Mouse (Mus musculus) midbrain, embryonic 12.5 days (tissue): ENCODE measurements around the gene Sycp1. TPM values are rescaled to one million over a fixed set of nuclear protein-coding genes. Genes with fewer than 3 reads are reported as not detected.

Source experiments
- ATAC-seq: fragments of 200-750 bp; cut with Nextera tagmentation; 2 replicates; pipeline ENCODE4 v1.8.0; 2017; ENCODE audit warnings: low read depth, moderate TSS enrichment, moderate library complexity; ENCODE audit not compliant: low FRiP score
- H3K27ac ChIP-seq: fragments of 300-500 bp; sonication (generic); replicated peaks from 2 replicates; pipeline ENCODE4 v1.5.1; 2016; ENCODE audit warnings: mild to moderate bottlenecking
- H3K27me3 ChIP-seq: fragments of 300-500 bp; sonication (generic); 2 replicates; pipeline ENCODE4 v1.6.1; 2016; ENCODE audit warnings: mild to moderate bottlenecking
- H3K36me3 ChIP-seq: fragments of 300-500 bp; sonication (generic); 2 replicates; pipeline ENCODE4 v1.6.1; 2016
- H3K4me1 ChIP-seq: fragments of 300-500 bp; sonication (generic); 2 replicates; pipeline ENCODE4 v1.6.1; 2016
- H3K4me2 ChIP-seq: fragments of 300-500 bp; sonication (generic); replicated peaks from 2 replicates; pipeline ENCODE4 v1.6.1; 2016; ENCODE audit warnings: mild to moderate bottlenecking, moderate library complexity
- H3K4me3 ChIP-seq: fragments of 300-500 bp; sonication (generic); 2 replicates; pipeline ENCODE4 v1.5.1; 2016; ENCODE audit warnings: mild to moderate bottlenecking
- H3K9ac ChIP-seq: fragments of 300-500 bp; sonication (generic); replicated peaks from 2 replicates; pipeline ENCODE4 v1.6.1; 2016; ENCODE audit warnings: mild to moderate bottlenecking, moderate library complexity
- H3K9me3 ChIP-seq: fragments of 300-500 bp; sonication (generic); 2 replicates; pipeline ENCODE4 v1.6.1; 2016; ENCODE audit warnings: mild to moderate bottlenecking
- WGBS: fragments of 180-500 bp; shearing (Covaris S2); methylation state at CpG from one replicate; pipeline ENCODE4 v1.1.7; 2016; 5-methylcytosine and 5-hydroxymethylcytosine counted together
- polyA plus RNA-seq: library from polyadenylated mRNA; unstranded; fragments of >200 nt; fragmentation: Nextera tagmentation; extraction: Ambion mirVana; gene quantifications from 2 replicates; pipeline ENCODE4 v1.2.1, GENCODE M21; 2016

The Sycp1 gene
- polyA plus RNA-seq, 1 experiment from 2014 or later: not detected

DNA sequence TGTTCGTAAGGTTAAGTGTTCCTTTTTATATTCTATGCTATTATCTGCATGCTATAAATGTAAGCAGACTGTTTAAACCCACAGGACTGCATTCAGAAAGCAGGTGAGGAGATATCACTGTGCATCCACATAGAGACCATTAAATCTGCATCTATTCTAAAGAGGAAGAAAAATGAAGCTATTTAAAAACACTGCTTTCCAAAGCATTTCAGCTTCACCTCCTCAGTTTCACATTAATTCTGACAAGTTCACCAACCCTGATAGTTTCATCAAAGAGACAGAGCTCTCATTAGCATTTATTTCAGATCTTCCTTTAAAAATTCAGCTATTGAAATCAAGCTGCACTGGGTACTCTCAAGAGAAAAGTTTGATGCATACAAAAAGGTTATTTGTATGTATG is 2.2 kb upstream of the Sycp1 start:
- Histone ChIP-seq H3K27me3 (no peaks in the 10 kb centered on the region), H3K36me3 (no peaks in the 10 kb centered on the region), H3K4me3 (no peak overlapping the region), H3K27ac (no peak overlapping the region), H3K9me3 (peaks cover 10% of the 10 kb centered on the region; the same call in 1 of the 2 replicates), H3K4me1 (no peaks in the 10 kb centered on the region), H3K9ac (no peak overlapping the region), H3K4me2 (no peak overlapping the region)
- WGBS: 100% methylated on average over 1 of the region's 1 CpGs
- no peak for ATAC-seq

- Histone ChIP-seq H3K4me2 (no peak overlapping the region), H3K27ac (no peak overlapping the region), H3K9ac (no peak overlapping the region), H3K36me3 (no peaks in the 10 kb centered on the region), H3K9me3 (no peaks in the 10 kb centered on the region), H3K27me3 (no peaks in the 10 kb centered on the region), H3K4me1 (no peaks in the 10 kb centered on the region), H3K4me3 (no peak overlapping the region)
- no peak for ATAC-seq
- WGBS: 95% methylated on average over 1 of the region's 1 CpGs
These were observed 36.8 kb downstream of the Sycp1 start for GRCm38 (mm10) chr3:102899136-102899535.

- 77% methylated on average over 4 of the region's 4 CpGs for WGBS
- no peaks in the 10 kb centered on the region for H3K36me3 ChIP-seq
- no peak overlapping the region for H3K4me3 ChIP-seq
- H3K4me2 ChIP-seq: no peak overlapping the region
- no peak for ATAC-seq
- H3K4me1 ChIP-seq: no peaks in the 10 kb centered on the region
- H3K9ac ChIP-seq: no peak overlapping the region
- H3K27me3 ChIP-seq: no peaks in the 10 kb centered on the region
- H3K9me3 ChIP-seq: no peaks in the 10 kb centered on the region
- no peak overlapping the region for H3K27ac ChIP-seq
These were observed 55.4 kb downstream of the Sycp1 start for GRCm38 (mm10) chr3:102880529-102880928.

- Histone ChIP-seq H3K4me2 (no peak overlapping the region), H3K9ac (no peak overlapping the region), H3K27ac (no peak overlapping the region), H3K4me3 (no peak overlapping the region), H3K9me3 (no peaks in the 10 kb centered on the region), H3K27me3 (no peaks in the 10 kb centered on the region), H3K36me3 (no peaks in the 10 kb centered on the region), H3K4me1 (no peaks in the 10 kb centered on the region)
- ATAC-seq: no peak
These were observed 87.2 kb downstream of the Sycp1 start for GRCm38 (mm10) chr3:102848661-102849060.

- Histone ChIP-seq H3K9ac (no peak overlapping the region), H3K4me3 (no peak overlapping the region), H3K27me3 (no peaks in the 10 kb centered on the region), H3K9me3 (no peaks in the 10 kb centered on the region), H3K27ac (no peak overlapping the region), H3K4me1 (no peaks in the 10 kb centered on the region), H3K36me3 (no peaks in the 10 kb centered on the region), H3K4me2 (no peak overlapping the region)
- WGBS: 59% methylated on average over 1 of the region's 1 CpGs
- ATAC-seq: no peak
These were observed 93.5 kb downstream of the Sycp1 start for GRCm38 (mm10) chr3:102842386-102842785.

GRCm38 (mm10) chr3:102803937-102804336 is 132.0 kb downstream of the Sycp1 start:
- H3K9me3 ChIP-seq: no peaks in the 10 kb centered on the region
- 10% methylated on average over 3 of the region's 3 CpGs for WGBS
- no peak overlapping the region for H3K4me3 ChIP-seq
- no peaks in the 10 kb centered on the region for H3K4me1 ChIP-seq
- no peak overlapping the region for H3K9ac ChIP-seq
- no peaks in the 10 kb centered on the region for H3K27me3 ChIP-seq
- no peak for ATAC-seq
- no peaks in the 10 kb centered on the region for H3K36me3 ChIP-seq
- H3K4me2 ChIP-seq: no peak overlapping the region
- H3K27ac ChIP-seq: no peak overlapping the region

GRCm38 (mm10) chr3:102787369-102787768 is 148.5 kb downstream of the Sycp1 start:
- H3K4me3 ChIP-seq: no peak overlapping the region
- no peaks in the 10 kb centered on the region for H3K36me3 ChIP-seq
- H3K4me2 ChIP-seq: no peak overlapping the region
- no peak overlapping the region for H3K27ac ChIP-seq
- no peak for ATAC-seq
- H3K27me3 ChIP-seq: no peaks in the 10 kb centered on the region
- H3K9me3 ChIP-seq: no peaks in the 10 kb centered on the region
- WGBS: 22% methylated on average over 4 of the region's 4 CpGs
- no peaks in the 10 kb centered on the region for H3K4me1 ChIP-seq
- no peak overlapping the region for H3K9ac ChIP-seq

DNA sequence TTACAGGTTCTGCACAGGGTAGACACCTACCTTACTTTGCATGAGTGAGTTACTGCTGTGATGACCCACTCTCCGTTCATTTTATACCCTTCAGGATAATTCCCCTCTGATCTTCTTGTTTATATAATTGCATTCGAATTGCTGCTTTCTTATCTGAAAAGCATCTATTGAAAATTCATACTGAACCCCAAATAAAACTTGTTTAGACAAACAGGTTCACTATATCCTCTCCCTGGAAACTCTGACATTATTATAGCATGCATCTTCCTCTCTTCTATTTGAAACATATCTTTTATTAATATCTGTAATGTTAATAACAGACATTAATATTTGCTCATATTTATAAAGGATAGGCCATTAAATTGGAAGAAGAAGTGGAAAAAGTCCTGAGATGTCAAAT is 153.3 kb downstream of the Sycp1 start, which contains the start of gene Tshb:
TSS of gene Tshb (minus strand) at position 101 of the 400 bp plus-strand sequence.
- Histone ChIP-seq H3K9ac (no peak within 1 kb of the TSS), H3K4me2 (no peak within 1 kb of the TSS), H3K9me3 (no peaks in the 10 kb centered on the region), H3K4me1 (no peaks in the 10 kb centered on the region), H3K4me3 (no peak within 1 kb of the TSS), H3K27ac (no peak within 1 kb of the TSS), H3K36me3 (no peaks in the 10 kb centered on the region), H3K27me3 (no peaks in the 10 kb centered on the region)
- 76% methylated on average over 2 of the region's 2 CpGs for WGBS
- ATAC-seq: no peak

- Histone ChIP-seq H3K4me1 (no peaks in the 10 kb centered on the region), H3K27ac (no peak overlapping the region), H3K9ac (no peak overlapping the region), H3K4me3 (no peak overlapping the region), H3K4me2 (no peak overlapping the region), H3K27me3 (no peaks in the 10 kb centered on the region), H3K9me3 (no peaks in the 10 kb centered on the region), H3K36me3 (no peaks in the 10 kb centered on the region)
- no peak for ATAC-seq
- WGBS: 87% methylated on average over 4 of the region's 4 CpGs
These were observed 162.9 kb downstream of the Sycp1 start for GRCm38 (mm10) chr3:102773018-102773417.

Other genes starting within 250 kb of the Sycp1 start
- 7.3 and 8.6 TPM in 2 replicates for gene Tspan2, start 201.6 kb downstream of the Sycp1 start, polyA plus RNA-seq
- gene Tshb, start 153.4 kb downstream of the Sycp1 start, polyA plus RNA-seq: 0.37 TPM in 1 of 2 replicates, not detected in the other
- gene Nr1h5, start 28.0 kb upstream of the Sycp1 start, polyA plus RNA-seq: 0.15 TPM in 1 of 2 replicates, not detected in the other
- 80.1 and 86.1 TPM in 2 replicates for gene Sike1, start 59.6 kb upstream of the Sycp1 start, polyA plus RNA-seq
- gene Csde1, start 84.3 kb upstream of the Sycp1 start, polyA plus RNA-seq: 493 and 530 TPM in 2 replicates
- gene Nras, start 122.2 kb upstream of the Sycp1 start, polyA plus RNA-seq: 141 and 150 TPM in 2 replicates
- gene Ampd1, start 137.9 kb upstream of the Sycp1 start, polyA plus RNA-seq: 0.16 and 0.18 TPM in 2 replicates
- 2.5 and 3.5 TPM in 2 replicates for gene Dennd2c, start 166.5 kb upstream of the Sycp1 start, polyA plus RNA-seq
- 228 and 240 TPM in 2 replicates for gene Bcas2, start 235.6 kb upstream of the Sycp1 start, polyA plus RNA-seq